Mouse (Mus musculus) liver, adult 2 months (tissue): Measurements from ENCODE around the gene Krtap5-1. TPM values are rescaled to one million over a fixed set of nuclear protein-coding genes. Genes with fewer than 3 reads are reported as not detected.
"Not testable (repeated sequence)": the region's sequence is repeated elsewhere in the genome, so short reads cannot be mapped to it uniquely, and the experiment has no call there.

ENCODE experiments used
- DNase-seq: peaks from one replicate; pipeline ENCODE4 v3.0.0-alpha.2; 2011; ENCODE audit warnings: low read depth, low spot score; ENCODE audit errors: extremely low read depth
- H3K27ac ChIP-seq: fragments of 200-500 bp; replicated peaks from 2 replicates; pipeline ENCODE4 v1.5.1; 2012; ENCODE audit warnings: low read depth, mild to moderate bottlenecking, control low read depth, inconsistent platforms, low read length; ENCODE audit not compliant: insufficient read depth
- H3K27me3 ChIP-seq: fragments of 200-500 bp; 2 replicates; pipeline ENCODE4 v1.6.1; 2012; ENCODE audit warnings: mild to moderate bottlenecking, moderate library complexity, low read length, inconsistent platforms; ENCODE audit not compliant: control insufficient read depth, insufficient read depth
- H3K36me3 ChIP-seq: fragments of 200-500 bp; 2 replicates; pipeline ENCODE4 v1.6.1; 2012; ENCODE audit warnings: low read length, inconsistent platforms; ENCODE audit not compliant: control insufficient read depth, insufficient read depth
- H3K4me1 ChIP-seq: fragments of 200-500 bp; 2 replicates; pipeline ENCODE4 v1.6.1; 2011; ENCODE audit warnings: low read length; ENCODE audit not compliant: control insufficient read depth, insufficient read depth
- H3K4me3 ChIP-seq: fragments of 200-500 bp; 2 replicates; pipeline ENCODE4 v1.5.1; 2011; ENCODE audit warnings: low read depth, mild to moderate bottlenecking, control low read depth, low read length, moderate library complexity; ENCODE audit not compliant: insufficient read depth
- H3K79me2 ChIP-seq: fragments of 200-500 bp; 2 replicates; pipeline ENCODE4 v1.6.1; 2012; ENCODE audit warnings: inconsistent platforms, mild to moderate bottlenecking, low read length, moderate library complexity; ENCODE audit not compliant: control insufficient read depth, insufficient read depth
- H3K9ac ChIP-seq: fragments of 200-500 bp; 2 replicates; pipeline ENCODE4 v1.6.1; 2012; ENCODE audit warnings: low read depth, mild to moderate bottlenecking, control low read depth, inconsistent platforms, low read length
- CTCF ChIP-seq: fragments of 200-500 bp; IDR thresholded peaks from 2 replicates; pipeline ENCODE4 v1.5.1; 2011; ENCODE audit warnings: low read depth, low read length, control low read depth
- POLR2A ChIP-seq: fragments of 200-500 bp; IDR thresholded peaks from 2 replicates; pipeline ENCODE4 v1.6.1; 2011; ENCODE audit warnings: low read length, control low read depth; ENCODE audit not compliant: insufficient read depth; ENCODE audit errors: extremely low read depth
- WGBS: fragments of 180-500 bp; shearing (Covaris S2); methylation state at CpG from one replicate; pipeline ENCODE4 v1.1.7; 2018; 5-methylcytosine and 5-hydroxymethylcytosine counted together
- polyA plus RNA-seq: library from polyadenylated mRNA; depleted of rRNA; stranded (reverse); fragments of >200 nt; gene quantifications from 2 replicates; pipeline ENCODE4 v1.2.3, GENCODE M21; 2012
- total RNA-seq: library from RNA; depleted of rRNA; stranded (reverse); fragments of >200 nt; gene quantifications from 2 replicates; pipeline ENCODE4 v1.2.3, GENCODE M21; 2014

Gene Krtap5-1
- total and polyA plus RNA-seq, 2 experiments = not detected

DNA sequence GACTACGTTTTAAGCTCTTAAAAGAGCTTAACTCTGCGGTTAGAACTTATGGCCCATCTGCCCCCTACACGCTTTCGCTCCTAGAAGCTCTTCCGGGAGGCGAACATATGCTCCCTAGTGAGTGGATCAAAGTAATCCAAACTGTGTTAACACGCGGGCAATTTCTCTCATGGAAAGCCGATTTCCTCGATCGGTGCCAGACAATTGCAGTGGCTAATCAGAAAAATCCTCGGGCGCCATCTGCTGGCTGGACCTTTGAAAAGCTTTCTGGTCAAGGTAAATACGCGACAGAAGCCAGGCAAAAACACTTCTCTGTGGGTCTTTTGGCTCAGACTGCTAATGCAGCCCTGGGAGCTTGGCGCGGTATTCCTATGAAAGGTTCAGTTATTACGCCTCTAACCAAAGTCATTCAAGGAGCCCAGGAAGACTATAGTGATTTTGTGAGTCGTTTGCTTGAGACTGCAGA, 12.3 kb downstream of the Krtap5-1 start:
- Histone ChIP-seq H3K4me1 (no peaks in the 10 kb centered on the region), H3K79me2 (no peaks in the 10 kb centered on the region), H3K36me3 (no peaks in the 10 kb centered on the region), H3K9ac (peak overlapping the region; percentile 52), H3K27ac (0 out of 2 replicates have a peak overlapping the region, but pooled peaks have one; percentile 20), H3K27me3 (no peaks in the 10 kb centered on the region), H3K4me3 (peak overlapping the region; percentile 61)
- DNase-seq = peak; percentile 83
- whole genome bisulfite sequencing = under 1% methylated on average over 19 of the region's 19 CpGs
- TF ChIP-seq CTCF (peak; percentile 59), POLR2A (no peak)

DNA sequence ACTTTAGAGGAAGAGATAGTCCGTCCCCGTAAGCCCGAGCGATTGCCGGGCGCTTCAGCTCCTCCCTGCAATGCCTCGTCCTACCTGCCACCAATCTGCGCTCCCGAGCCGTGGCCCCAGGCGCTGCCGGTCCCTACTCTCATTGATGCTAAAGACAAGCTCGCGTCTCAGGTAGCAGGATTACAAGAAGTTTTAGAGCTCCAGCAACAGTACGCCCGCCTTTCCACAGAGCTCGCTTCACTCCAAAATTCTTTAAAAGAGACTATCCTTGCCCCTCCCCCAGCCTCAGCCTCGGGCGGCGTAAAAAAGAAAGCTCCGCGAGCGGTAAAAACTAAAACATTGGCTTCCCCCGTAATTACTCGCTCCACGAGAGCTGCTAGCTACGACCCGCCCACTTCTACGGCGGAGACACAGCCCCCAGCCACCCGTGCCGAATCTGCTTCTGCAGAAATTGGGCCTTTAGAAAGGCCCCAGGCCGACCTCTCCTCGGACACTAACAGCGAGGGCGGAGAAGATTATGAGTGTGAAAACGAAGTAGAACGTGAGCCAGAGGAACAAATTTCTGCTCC, 12.8 kb downstream of the Krtap5-1 start:
- Histone ChIP-seq H3K27ac (0 out of 2 replicates have a peak overlapping the region, but pooled peaks have one; percentile 20), H3K4me1 (no peaks in the 10 kb centered on the region), H3K79me2 (no peaks in the 10 kb centered on the region), H3K4me3 (peak overlapping the region; percentile 61), H3K27me3 (no peaks in the 10 kb centered on the region), H3K36me3 (no peaks in the 10 kb centered on the region), H3K9ac (peak overlapping the region; percentile 52)
- DNase-seq = peak; percentile 35
- peak; percentile 33; the same call in 1 of the 2 replicates for TF ChIP-seq CTCF
- no peak for TF ChIP-seq POLR2A
- under 1% methylated on average over 38 of the region's 38 CpGs for WGBS

DNA sequence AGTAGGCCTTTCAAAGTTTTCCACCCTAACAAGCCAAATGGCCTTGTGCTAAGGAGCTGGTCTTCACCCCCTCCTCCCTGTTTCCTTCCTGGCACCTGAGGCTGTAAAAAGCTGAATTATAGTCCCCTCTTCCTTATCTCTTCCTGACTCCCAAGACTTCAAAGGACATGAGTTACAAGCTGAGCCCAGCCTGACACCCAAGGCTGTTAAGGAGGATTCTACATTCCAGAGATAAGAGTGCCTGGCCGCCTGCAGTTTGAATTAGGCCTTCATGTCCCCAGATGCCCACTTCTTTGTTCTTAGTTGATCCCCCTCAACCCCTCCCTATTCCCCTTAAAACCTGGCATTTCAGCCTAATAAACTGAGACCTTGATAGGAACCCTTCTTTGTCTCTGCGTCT, 14.1 kb downstream of the Krtap5-1 start:
- H3K4me3 ChIP-seq, H3K27ac ChIP-seq, H3K36me3 ChIP-seq, H3K9ac ChIP-seq, DNase-seq, H3K79me2 ChIP-seq, H3K4me1 ChIP-seq, H3K27me3 ChIP-seq: not testable (repeated sequence)
- WGBS = 87% methylated on average over 2 of the region's 2 CpGs

DNA sequence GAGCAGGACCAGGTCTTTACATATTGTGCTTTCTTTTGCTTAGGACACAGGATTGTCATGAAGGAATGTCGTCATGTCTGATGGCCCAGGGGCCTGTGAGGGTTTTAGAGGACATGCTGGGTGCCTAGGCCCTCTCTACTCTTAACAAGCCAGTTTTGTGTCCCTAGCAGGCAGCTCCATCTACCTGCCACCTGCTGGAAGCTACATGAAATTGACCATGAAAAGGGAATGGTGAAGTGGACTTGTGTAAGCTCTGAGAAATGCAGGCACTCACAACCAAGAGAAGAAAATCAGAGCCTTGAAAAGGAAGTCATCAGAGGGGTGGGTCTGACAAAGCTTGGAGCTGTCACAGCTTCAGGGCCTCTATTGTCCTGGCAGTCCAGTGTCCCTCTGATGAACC, 17.6 kb downstream of the Krtap5-1 start:
- not testable (repeated sequence) for H3K27me3 ChIP-seq, H3K9ac ChIP-seq, H3K79me2 ChIP-seq, H3K4me1 ChIP-seq, H3K36me3 ChIP-seq, H3K27ac ChIP-seq, DNase-seq, H3K4me3 ChIP-seq
- 95% methylated on average over 1 of the region's 1 CpGs for WGBS

DNA sequence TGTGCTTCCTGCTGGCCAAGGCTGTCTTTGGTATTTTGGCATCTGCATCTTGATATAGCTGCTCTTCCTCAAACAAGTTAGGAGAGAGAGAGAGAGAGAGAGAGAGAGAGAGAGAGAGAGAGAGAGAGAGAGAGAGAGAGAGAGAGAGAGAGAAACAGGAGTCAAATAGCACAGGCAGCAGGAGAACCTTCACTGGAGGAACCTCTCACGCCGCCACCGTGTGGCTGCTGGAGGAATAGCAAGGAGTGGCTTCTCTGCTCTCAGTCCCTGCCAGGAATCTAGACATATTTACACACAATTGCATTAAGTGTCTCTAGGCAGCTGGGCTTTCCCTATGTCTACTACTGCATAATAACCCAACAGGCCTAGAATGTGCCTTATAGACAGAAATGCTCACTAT, 18.7 kb downstream of the Krtap5-1 start:
- 0% methylated on average over 3 of the region's 3 CpGs for WGBS
- not testable (repeated sequence) for H3K79me2 ChIP-seq, H3K4me3 ChIP-seq, H3K36me3 ChIP-seq, H3K27me3 ChIP-seq, H3K4me1 ChIP-seq, H3K27ac ChIP-seq, H3K9ac ChIP-seq
- DNase-seq = peak; percentile 18
- peak; percentile 78 for TF ChIP-seq CTCF

DNA sequence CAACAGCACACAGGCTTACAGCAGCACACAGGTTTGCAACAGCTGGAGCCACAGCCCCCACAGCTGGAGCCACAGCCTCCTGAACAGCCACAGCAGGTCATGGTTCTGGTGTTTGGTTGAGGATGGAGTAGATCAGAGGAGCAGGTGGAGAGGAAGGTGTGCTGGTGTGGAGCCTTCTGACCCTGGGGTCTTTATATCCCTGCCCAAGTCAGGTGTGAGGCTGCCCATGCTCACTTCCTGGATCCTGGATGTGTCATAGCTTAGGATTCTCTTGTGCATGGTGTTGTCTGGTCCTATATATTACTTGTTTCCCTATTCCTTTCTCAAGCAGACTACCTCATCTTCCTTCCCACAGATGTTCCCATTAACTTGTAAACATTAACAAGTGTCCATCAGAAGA, 22.7 kb downstream of the Krtap5-1 start, which contains the start of gene Gm4559:
TSS of gene Gm4559 (minus strand) at position 101 of the 400 bp plus-strand sequence.
- H3K79me2 ChIP-seq, H3K27me3 ChIP-seq, H3K4me1 ChIP-seq, H3K27ac ChIP-seq, H3K9ac ChIP-seq, H3K36me3 ChIP-seq, H3K4me3 ChIP-seq, DNase-seq: not testable (repeated sequence)

DNA sequence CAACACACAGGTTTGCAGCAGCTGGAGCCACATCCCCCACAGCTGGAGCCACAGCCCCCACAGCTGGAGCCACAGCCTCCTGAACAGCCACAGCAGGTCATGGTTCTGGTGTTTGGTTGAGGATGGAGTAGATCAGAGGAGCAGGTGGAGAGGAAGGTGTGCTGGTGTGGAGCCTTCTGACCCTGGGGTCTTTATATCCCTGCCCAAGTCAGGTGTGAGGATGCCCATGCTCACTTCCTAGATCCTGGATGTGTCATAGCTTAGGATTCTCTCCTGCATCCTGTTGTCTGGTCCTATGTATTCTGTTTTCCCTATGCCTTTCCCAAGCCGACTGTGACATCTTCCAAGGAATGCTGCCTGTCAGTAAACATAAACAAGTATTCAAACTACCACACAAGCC, 38.7 kb downstream of the Krtap5-1 start, which contains the start of gene Gm2431:
TSS of gene Gm2431 (minus strand) at position 101 of the 400 bp plus-strand sequence.
- not testable (repeated sequence) for H3K4me3 ChIP-seq, H3K79me2 ChIP-seq, H3K9ac ChIP-seq, H3K36me3 ChIP-seq, DNase-seq, H3K4me1 ChIP-seq, H3K27ac ChIP-seq, H3K27me3 ChIP-seq
- WGBS = 36% methylated on average over 1 of the region's 1 CpGs
